Mouse (Mus musculus): ENCODE measurements at regions not wholly inside any gene's neighbourhood (a gene's known extent, or its start where the extent isn't known, plus 50 kb on each side); places are given as distances from the start of the nearest gene placed in this dataset.

DNA sequence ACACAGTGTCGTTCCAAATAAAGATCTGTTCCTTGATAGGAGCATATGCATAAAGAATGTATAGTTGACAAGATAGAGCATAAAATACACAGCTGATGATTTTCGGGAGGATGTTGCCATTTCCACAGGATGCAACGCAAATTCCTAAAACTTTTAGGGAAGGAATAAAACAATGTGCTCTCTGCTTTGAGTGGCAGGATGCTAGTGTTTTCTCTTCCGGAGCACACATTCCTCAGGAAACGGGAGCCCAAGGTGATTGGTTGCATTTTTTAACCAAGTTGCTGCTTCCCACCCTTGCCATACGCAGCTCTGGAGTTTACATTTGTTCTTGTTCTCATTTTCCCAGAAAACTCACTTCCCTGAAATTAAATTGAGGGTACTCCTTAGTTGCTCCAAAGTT is 116.8 kb upstream of the Arhgap28 start:
- no peak for DNase-seq (ENCODE audit: low spot score in 2 of 2)

DNA sequence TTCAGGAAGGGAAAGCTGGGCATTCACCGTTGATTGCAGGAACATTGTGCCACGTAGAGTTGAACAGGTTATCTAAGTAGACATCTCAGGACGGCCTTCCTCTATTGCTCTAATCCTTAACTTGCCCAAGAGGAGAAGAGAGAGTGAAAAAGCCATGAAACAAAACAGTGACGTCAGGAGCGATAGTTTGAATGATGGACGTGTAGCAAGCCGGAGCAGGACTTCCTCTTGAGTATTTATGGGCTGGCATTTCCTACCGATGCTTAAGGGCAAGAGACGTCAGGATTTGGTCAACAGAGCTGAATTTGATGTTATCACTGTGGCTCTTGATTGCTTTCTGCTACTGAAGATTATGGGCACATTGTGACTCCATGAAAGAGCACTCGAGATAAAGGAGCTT is 130.5 kb upstream of the Arhgap28 start:
- no peak for DNase-seq (ENCODE audit: low spot score in 2 of 2)

DNA sequence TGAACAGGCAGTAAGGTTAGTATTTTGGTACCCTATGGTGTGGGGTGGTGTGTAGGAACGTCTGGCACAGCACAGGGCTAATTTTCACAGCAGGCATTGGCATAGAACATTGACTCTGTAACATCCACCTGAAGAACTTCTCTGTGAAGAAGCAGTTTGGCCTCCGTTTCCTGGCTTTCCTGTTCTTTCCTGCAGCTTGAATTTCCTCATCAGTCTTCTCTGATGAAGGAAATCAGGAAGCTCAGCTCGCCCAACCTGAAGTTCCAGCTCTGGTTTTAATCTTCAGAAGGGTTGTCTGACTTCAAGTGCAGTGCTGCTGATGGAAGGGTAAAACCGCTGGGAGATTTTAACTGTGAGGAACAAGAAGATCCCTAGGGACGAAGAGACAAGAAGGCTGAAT is 131.5 kb upstream of the Arhgap28 start:
- no peak for DNase-seq (ENCODE audit: low spot score in 2 of 2)

DNA sequence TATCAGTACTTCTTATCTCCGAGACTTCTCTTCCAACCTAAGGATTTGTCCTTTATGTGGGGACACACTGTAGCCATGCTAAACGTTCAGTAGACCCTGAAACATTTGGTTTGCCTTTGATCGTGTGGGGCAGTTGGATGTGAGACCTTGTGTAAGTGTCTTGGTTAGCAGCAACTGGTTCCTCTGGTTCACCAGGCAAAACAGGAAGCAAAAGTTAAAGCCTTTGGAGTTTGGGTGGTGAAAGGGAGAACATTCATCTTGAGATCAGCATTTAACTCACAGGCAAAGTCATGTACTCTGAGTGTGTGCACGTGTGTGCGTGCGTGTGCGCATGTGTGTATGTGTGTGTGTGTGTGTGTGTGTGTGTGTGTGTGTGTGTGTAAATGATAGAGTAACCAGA is 130.3 kb upstream of the L3mbtl4 start:
- no peak for DNase-seq (ENCODE audit: low spot score in 2 of 2)

DNA sequence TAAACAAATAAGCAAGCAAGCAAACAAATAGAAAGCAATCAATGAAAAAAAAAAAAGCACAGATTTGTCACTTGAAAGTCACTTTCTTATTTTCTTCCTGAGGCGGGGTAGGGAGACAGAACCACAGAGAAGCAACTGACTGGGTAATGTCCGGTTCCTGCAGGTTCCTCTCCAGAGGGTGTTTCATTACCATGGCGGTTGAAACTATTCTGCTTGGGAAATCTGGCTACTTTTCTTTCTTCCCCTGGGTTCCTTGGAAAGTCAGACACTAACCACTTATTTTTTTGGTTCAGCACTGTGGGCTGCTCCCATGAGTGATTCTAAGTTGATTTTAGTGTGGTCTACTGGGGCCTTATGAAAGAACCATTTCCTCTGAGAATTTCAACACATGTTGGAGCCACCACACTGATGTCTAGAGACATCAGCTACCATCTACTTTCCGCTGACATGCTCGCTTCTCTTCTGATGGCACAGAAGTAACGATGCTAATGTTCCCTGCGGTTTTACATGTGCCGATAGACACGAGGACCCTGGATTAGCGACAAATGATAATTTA is 124.3 kb upstream of the L3mbtl4 start:
- DNase-seq (ENCODE audit: low spot score in 2 of 2), result no peak

DNA sequence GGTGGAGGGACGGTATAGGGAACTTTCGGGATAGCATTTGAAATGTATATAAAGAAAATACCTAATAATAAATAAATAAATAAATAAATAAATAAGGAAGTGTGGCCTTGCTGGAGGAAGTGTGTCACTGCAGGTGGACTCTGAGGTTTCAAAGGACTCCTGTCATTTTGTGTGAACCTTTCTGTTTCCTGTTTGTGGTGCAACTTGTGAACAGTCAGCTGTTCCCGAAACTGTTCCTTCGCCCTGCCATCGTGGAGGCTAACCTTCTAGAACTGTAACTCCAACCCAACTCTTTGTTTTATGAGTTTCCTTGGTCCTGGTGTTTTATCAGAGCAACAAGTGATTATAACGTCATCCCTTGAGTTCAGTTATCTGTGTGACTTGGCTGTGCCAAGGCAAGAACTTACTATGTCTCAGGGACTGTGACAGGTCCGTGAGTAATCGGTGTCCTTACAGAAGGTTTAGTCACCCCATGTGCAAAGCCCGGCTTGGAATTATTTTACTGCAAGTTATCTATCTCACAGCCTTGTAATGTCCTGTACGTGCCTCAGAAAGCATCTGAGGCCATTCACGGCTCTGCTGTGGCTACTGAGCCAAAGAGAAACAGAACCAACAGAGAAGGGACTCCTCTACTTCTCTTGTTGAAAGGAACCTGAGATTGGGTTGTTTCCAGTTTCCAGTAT is 121.0 kb upstream of the L3mbtl4 start:
- no peak for DNase-seq (ENCODE audit: low spot score in 2 of 2)

DNA sequence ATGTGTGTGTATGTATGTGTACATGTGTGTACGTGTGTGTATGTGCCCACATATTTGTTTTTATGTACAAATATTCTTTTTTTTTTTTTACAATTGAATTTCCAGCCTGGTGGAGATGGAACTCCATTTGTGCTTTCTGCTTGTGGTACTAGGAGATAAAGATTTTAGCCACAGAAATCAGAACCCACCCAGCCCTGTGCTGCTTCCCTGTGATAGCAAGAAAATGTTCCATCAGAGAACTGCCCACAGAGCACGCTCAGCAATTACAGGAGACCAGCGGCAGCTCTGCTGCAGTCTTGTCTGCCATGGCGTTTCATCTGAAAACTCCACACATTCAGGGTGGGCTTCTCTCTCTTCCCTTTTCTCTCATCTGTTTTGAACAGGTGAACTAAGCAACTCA is 118.7 kb upstream of the L3mbtl4 start:
- no peak for DNase-seq (ENCODE audit: low spot score in 2 of 2)

DNA sequence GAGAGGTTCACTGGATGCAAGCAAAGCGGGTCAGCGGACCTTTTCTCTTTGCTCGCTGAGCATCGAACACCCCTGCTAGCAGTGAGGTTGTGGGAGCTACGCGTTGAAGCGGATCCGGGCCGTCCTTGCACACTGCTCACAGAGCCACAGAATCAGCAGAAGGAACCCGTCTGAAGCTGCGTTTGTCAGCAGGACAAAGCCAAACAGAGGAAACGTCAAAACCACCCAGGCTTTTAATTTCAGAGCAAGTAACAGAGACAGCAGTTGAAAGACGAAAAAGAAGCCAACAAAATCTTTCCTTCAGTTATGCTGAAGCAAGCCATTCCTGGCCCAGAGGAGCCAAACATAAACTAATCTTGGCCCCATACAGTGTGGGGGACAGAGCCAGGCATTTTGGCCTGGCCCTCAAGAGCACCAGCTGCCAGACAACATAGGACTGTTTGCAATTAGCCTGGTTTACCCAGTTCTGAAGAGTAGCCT is 115.4 kb upstream of the L3mbtl4 start:
- DNase-seq (ENCODE audit: low spot score in 2 of 2), result no peak

DNA sequence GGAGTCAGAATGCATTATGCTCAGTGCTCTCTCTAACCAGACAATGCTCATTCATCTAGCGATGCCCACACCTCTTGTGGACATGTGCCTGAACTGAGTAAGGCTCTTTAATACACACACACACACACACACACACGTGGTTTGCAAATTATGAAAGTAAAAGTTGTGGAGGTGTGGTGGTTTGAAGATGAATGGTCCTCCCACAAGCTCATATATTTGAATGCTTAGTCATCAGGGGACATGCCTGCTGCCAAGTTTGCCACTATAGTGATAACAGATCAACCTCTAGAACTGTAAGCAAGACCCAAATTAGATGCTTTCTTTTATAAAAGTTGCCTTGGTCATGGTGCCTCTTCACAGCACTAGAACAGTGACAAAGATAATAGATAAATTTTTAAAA is 112.5 kb upstream of the L3mbtl4 start:
- no peak for DNase-seq (ENCODE audit: low spot score in 2 of 2)

DNA sequence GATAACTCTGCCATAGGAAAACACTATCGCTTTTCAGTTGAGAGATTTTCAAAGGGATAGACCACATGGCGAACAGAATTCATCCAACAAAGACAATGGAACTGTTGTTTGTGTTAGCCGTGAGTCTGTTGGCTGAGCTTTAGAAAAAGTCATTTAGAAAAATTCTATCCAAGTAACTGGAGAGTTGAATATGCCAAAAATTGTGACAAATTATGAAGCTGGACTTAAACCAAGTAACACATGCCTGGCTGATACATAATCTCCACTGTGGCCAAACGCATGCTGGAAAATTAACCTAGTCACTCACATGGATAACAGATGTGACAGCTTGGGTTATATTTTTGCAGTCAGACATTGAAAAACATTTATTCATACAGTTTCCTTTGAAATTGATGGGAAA is 110.1 kb upstream of the L3mbtl4 start:
- DNase-seq (ENCODE audit: low spot score in 2 of 2), result no peak

DNA sequence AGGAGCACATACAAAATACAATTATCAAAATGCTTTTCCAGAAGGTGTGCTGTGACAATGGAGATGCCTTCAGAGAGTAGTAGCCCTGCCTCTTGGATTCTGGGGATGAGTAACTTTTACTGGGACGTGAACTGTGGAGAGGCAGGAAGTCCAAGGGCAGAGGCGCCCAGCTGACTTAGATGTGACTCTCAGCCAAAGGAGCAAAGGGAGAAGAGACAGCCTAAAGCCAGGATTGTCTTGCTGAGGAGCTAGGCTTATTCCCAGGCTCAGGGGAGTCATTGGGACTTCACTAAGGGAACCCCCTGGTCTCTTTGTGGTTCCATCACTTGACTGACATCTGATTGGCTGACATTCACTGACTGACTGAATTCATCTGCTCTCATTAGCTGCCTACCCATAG is 108.9 kb upstream of the L3mbtl4 start:
- DNase-seq (ENCODE audit: low spot score in 2 of 2), result no peak

DNA sequence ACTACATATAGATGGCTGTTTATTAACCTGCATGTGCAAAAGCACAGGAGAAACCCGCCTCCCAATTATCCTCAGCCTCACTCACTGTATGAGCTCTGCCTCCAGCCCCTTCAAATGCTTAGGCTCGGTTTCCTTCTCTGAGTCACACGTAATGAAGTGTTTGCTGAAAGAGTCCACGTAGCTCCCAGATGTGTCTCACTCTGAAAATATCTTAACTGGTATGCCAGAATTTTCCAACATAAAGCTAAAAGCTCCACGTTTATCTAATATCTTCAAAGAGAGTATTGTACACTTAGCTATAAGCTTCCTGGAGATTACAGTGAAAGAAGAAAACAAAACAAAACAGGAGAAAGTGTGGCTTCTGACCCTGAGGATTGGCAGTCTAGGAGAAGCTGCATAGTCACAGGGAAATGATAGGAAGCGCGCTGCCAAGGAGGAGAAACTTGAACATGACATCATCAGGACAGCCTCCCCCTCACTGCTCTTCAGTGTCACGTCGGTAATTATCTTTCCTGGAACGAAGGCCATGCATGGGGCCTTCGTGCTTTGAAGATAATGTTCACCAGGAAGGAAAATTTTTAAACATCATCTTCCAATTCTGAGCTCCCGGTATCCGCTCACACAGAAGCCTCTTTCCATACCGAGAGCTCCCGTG is 108.3 kb upstream of the L3mbtl4 start:
- DNase-seq (ENCODE audit: low spot score in 2 of 2), result no peak

DNA sequence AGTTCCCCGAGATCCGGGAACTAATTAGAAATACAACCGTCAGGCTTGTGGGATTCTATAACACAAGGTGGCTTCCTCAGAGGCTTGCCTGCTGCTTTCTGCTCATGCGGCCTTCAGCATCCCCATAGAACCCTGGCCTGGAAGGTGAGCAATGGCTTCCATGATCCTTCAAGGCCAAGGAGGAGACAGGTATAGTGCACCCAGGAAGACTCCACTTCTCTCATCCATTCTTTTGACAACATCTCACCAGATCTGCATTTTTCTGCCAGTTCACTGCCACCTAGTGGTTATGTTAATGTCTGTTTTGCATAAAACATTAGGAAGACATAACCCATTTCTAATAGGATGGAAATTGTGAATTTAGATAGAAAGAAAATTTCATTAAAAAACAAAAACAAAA is 107.2 kb upstream of the L3mbtl4 start:
- no peak for DNase-seq (ENCODE audit: low spot score in 2 of 2)

DNA sequence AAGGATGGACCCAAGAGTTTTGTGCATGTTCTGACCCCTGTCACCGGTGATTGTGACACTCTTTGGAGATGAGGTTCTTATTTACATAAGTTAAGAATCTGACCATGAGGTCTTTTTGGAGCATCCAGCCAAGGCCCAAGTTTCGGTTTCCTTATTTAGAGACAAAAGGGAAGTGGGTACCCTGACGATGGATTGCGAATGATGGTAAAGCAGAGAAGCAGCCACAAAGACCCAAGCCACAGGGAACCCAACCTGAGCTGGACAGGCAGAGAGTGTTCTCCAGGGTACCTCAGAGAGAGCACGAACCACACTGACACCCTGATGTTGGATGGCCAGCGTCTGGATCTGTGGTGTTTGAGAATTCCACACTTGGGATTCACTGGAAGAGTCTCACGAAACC is 100.8 kb upstream of the L3mbtl4 start:
- no peak for DNase-seq (ENCODE audit: low spot score in 2 of 2)

DNA sequence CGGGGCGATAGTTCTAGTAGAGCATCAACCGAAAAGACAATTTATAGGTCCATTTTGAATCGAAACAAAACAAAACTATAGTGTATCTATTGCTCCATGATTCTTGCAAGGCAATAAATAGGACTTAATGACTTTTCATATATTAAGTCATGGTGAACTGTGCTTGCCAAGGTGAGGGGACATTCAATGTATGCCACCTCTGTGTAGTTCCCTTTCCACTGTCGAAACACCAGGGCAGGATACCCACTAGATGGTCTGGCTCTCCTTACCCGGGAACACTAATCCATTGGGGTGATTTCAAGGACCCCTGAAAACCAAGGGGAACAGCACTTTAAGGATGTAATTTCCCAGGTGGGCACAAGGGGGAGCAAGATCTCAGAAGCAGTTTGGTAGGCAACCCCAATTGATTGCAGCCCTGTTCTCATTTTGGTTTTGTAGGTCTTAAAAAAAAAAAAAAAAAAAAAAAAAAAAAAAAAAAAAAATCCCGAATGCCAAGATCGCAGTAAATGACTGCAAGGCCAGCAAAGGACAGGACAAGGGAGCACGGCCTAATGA is 96.9 kb upstream of the L3mbtl4 start:
- DNase-seq (ENCODE audit: low spot score in 2 of 2), result peak in 1 of 2 experiments; percentile 17

DNA sequence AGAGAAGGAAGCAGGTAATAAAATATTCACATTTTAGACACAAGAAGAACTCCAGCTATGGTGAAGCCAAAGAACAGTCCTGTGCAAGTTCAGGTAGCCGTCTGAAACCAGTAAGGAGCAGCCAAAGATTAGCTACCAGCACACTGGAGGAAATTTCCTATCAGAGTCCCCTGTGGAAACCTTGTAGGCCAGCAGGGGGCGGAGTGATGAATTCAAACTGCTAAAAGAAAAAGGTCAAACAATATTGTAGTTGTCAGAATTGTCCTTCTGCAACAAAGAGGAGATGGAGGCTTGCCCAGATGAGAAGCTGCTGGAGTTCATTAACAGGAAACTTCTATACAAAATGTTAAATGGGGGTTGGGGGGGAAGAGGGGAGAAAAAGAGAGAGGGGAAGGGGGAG is 95.8 kb upstream of the L3mbtl4 start:
- DNase-seq (ENCODE audit: low spot score in 2 of 2), result no peak

DNA sequence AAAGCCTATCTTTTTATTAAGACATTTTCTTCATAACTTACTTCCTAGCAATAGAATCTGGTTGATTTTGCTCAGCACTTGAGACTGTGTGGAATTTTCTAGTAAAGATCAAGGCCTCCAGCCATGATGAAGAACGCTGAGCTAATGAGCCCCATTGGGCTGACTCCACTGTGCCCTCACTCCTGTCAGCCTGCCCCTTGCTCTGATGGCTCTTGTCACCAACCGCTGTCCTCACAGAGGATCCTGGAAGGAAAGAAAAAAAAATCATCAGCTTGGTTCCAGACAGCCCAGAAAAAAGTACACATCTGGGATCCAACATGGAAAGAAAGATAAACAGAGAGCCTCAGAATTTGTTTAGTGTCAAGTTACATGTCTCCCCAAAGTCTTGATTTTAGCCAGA is 88.2 kb upstream of the L3mbtl4 start:
- DNase-seq (ENCODE audit: low spot score in 2 of 2), result no peak

DNA sequence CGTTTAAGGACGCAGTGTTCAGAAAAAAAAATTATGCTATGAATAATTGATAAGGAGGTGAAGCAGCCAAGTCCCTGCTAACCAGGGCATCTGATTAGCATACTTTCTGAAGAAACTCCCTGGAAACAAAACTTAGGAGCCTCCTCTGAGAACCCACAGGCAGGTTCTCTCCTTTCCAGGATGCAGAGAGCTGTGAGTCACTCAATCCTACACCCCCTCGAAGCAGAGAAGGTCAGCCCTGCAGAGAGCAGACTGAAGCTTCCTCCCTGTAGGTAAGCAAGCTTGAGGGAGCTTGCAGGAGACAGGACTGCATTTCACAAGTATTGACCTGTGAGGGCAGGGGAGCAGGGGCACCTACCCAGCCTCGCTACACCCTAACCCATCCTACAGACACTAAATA is 83.7 kb upstream of the L3mbtl4 start:
- no peak for DNase-seq (ENCODE audit: low spot score in 2 of 2)

DNA sequence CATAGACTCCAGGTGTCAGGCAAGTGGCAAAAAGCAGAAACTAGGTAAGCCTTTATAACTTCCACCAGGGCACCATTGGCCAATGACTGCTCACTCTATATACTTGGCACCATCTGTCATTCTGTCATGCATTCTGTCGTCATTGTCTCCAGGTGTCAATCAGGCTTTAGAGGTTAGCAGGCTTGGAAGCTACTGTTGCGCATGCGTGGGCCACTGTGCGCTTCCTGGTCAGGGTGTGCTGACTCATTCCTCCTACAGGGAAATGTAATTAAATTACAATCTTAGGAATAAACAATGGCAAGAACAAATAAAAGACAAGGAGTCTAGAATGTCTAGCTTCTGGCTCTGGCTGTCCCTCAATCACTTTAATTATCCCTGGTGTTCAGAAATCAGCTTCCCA is 68.1 kb upstream of the L3mbtl4 start:
- DNase-seq (ENCODE audit: low spot score in 2 of 2), result no peak

DNA sequence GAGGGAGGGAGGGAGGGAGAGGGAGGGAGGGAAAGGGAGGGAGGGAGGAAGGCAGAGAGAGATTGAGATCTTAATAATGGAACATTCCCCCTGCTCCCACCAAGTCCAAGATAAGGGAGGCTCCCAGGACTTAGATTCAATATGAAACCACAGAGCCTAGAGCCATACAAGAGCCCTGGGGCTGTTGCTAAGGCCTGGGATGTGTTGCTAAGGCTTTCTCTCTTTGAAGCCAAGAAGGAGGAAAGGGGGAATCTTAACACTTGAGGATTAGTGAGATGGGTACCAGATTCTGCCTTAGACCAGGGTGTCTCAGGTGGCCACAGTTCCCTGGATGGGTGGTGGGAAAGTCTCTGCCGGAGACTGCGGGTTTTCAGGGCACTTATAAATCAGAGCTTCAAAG is 64.8 kb upstream of the L3mbtl4 start:
- DNase-seq (ENCODE audit: low spot score in 2 of 2), result no peak

DNA sequence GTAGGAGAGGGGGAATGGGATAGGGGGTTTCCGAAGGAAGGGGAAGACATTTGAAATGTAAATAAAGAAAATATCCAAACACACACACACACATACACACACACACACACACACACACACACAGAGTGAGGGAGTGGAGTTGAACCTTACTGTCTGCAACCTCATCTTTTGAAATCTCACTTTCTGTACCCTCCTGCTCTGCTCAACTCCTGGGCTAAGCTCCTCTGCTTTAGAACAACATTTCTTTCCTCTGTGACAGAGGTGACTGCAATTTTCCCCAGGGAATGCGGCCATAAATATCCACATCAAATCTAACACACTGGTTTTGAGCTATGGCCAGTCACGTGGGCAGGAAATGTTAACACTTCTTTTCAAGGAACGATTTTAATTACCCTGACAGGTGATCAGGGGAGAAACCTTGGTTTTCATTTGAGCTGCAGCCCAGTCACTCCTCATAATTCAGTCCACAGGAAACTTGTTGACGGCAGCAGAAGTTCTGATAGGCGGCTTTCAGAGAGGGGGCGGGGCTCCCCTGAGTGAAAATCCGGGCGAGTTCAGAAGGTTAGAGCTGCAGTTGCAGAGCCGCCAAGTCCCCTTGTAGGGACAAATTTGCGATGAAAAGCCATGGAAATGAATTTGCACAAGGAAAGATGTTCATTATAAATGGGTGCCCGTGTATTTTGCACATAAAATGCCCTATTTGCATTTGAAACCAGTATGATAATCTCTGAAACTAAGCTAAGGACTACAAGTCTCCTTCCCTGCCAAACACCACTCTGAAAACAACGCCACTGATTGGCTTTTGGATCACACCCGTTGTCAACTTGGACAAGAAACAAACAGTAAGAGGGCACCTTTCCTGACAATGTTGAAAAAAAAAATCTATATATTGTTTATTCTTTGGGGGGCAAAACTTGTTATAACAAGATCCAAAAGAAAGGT is 63.0 kb upstream of the L3mbtl4 start:
- no peak for DNase-seq (ENCODE audit: low spot score in 2 of 2)

DNA sequence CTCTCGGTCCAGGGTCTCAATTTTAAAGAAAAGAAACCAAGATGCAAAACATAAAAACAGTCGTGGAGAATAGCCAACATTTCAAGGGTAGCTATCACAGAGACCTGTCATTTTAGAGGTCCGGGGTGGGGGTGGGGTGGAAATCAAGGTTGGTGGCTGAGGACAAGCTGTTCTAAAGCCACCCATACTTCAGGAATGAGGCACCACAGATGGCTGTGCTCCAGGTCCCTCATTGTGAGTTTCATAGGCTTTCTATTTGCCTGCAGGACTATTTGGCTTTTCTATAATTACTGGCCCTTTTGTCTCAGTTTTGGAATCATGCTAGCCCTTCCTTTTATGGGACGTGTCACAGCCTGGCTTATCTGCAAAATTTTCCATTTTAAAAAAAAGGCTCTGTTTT is 55.4 kb upstream of the L3mbtl4 start:
- DNase-seq (ENCODE audit: low spot score in 2 of 2), result no peak
